Mouse (Mus musculus): ENCODE results near the gene Ufsp1.

Ufsp1 gene

GRCm38 (mm10) chr5:137295712-137296111 is 1.3 kb downstream of the Ufsp1 start:
- no peak for DNase-seq (ENCODE audit: low spot score)

- no peak for DNase-seq (ENCODE audit: low spot score)
Observed at GRCm38 (mm10) chr5:137297126-137297525, 2.7 kb downstream of the Ufsp1 start.

GRCm38 (mm10) chr5:137299240-137299639 is 4.8 kb downstream of the Ufsp1 start:
- no peak for DNase-seq (ENCODE audit: low spot score)

- DNase-seq (ENCODE audit: low spot score) = no peak
Observed at GRCm38 (mm10) chr5:137301253-137301652, 6.8 kb downstream of the Ufsp1 start.

- no peak for DNase-seq (ENCODE audit: low spot score)
Observed at GRCm38 (mm10) chr5:137303609-137304008, 9.2 kb downstream of the Ufsp1 start.

- DNase-seq (ENCODE audit: low spot score) = no peak
Observed at GRCm38 (mm10) chr5:137304165-137304564, 9.7 kb downstream of the Ufsp1 start.

GRCm38 (mm10) chr5:137304816-137305215 is 10.4 kb downstream of the Ufsp1 start:
- no peak for DNase-seq (ENCODE audit: low spot score)

- DNase-seq (ENCODE audit: low spot score) = no peak
Observed at GRCm38 (mm10) chr5:137305822-137306221, 11.4 kb downstream of the Ufsp1 start.

- DNase-seq (ENCODE audit: low spot score) = no peak
Observed at GRCm38 (mm10) chr5:137306439-137307005, 12.1 kb downstream of the Ufsp1 start.

GRCm38 (mm10) chr5:137307071-137307912 is 12.9 kb downstream of the Ufsp1 start, which contains the start of gene Srrt:
Srrt (minus strand) TSS chr5:137307674.
- DNase-seq (ENCODE audit: low spot score) = peak; percentile 95

GRCm38 (mm10) chr5:137308356-137308755 is 13.9 kb downstream of the Ufsp1 start:
- no peak for DNase-seq (ENCODE audit: low spot score)

- DNase-seq (ENCODE audit: low spot score) = no peak
Observed at GRCm38 (mm10) chr5:137313466-137314192, 19.2 kb downstream of the Ufsp1 start.

- DNase-seq (ENCODE audit: low spot score) = peak; percentile 79
Observed at GRCm38 (mm10) chr5:137314193-137315083, 20.0 kb downstream of the Ufsp1 start, which contains the start of gene Trip6. Trip6 (minus strand) TSS chr5:137314404.

- DNase-seq (ENCODE audit: low spot score) = no peak
Observed at GRCm38 (mm10) chr5:137315084-137315903, 20.9 kb downstream of the Ufsp1 start.

- DNase-seq (ENCODE audit: low spot score) = no peak
Observed at GRCm38 (mm10) chr5:137317361-137317760, 22.9 kb downstream of the Ufsp1 start.

- no peak for DNase-seq (ENCODE audit: low spot score)
Observed at GRCm38 (mm10) chr5:137318570-137318969, 24.1 kb downstream of the Ufsp1 start.

GRCm38 (mm10) chr5:137320996-137321395 is 26.6 kb downstream of the Ufsp1 start:
- no peak for DNase-seq (ENCODE audit: low spot score)

GRCm38 (mm10) chr5:137330910-137331309 is 36.5 kb downstream of the Ufsp1 start:
- no peak for DNase-seq (ENCODE audit: low spot score)

- DNase-seq (ENCODE audit: low spot score) = no peak
Observed at GRCm38 (mm10) chr5:137332857-137333511, 38.6 kb downstream of the Ufsp1 start.

- DNase-seq (ENCODE audit: low spot score) = peak; percentile 96
Observed at GRCm38 (mm10) chr5:137333512-137334174, 39.2 kb downstream of the Ufsp1 start, which contains the start of gene Slc12a9. Slc12a9 (minus strand) TSS chr5:137333597.

All from retina, embryonic 14.5 days (tissue).